Mouse (Mus musculus) testis, adult 2 months (tissue): ENCODE measurements around the gene Ifit3b.

Experiments
- CTCF ChIP-seq: fragments of 200-500 bp; IDR thresholded peaks from 2 replicates; pipeline ENCODE4 v1.5.1; 2012; ENCODE audit warnings: low read depth, mild to moderate bottlenecking, inconsistent platforms, low read length, moderate library complexity; ENCODE audit not compliant: control insufficient read depth, insufficient read depth, insufficient replicate concordance
- POLR2A ChIP-seq: fragments of 200-500 bp; IDR thresholded peaks from 2 replicates; pipeline ENCODE4 v1.6.1; 2012; ENCODE audit warnings: low read depth, mild to moderate bottlenecking, inconsistent platforms, low read length, moderate library complexity; ENCODE audit not compliant: control insufficient read depth

GRCm38 (mm10) chr19:34623781-34624180, 16.0 kb downstream of the Ifit3b start:
- no peak for TF ChIP-seq CTCF
- TF ChIP-seq POLR2A: no peak
